Mouse (Mus musculus) thymus, postnatal 14 days (tissue): Measurements from ENCODE around the gene Prkar2a.
A peak's percentile ranks its signal among the peaks of the same experiment; 100 is the strongest.

Experiments used
- DNase-seq: peaks from one replicate; pipeline ENCODE4 v3.0.0; 2021

Gene Prkar2a

GRCm38 (mm10) chr9:108753326-108753725, 64.2 kb downstream of the Prkar2a start:
- DNase-seq, result peak; percentile 36

DNA sequence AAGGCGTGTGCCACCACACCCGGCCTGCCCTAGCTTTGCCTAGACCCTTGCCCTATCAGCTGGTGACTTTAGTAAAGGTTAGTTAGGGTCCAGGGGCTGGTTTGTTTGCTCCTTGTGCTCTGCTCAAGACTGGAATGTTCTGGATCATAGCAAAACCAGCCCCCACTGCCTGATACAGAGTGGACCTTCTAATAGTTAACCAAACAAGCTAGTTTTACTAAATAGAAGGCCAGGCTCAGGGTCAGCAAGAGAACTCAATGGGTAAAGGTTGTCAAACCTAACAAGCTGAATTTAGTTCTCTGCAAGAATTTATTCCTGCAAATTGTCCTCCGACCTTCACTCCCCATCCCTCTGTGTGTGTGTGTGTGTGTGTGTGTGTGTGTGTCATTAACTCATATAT, 64.9 kb downstream of the Prkar2a start:
- no peak for DNase-seq

- DNase-seq, result no peak
Observed at GRCm38 (mm10) chr9:108754423-108754822, 65.3 kb downstream of the Prkar2a start.

DNA sequence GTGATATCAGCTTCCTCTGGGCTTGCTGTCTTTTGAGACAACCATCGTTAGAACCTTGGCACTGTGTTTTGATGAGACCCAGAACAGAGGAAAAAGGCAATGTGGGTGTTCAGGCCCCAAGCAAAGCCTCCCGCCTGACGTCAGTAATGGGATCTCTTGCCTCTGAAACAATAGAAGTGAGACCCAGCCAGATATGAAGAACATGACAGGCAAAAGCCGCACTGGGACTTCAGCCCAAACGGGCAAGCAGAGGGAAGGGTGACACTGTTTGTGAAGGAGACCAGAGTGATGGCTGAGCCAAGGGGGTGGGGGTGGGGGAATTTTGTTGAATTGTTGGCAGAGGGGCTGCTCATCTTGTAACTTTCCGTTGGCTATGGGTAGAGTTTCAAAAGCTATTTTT, 68.3 kb downstream of the Prkar2a start:
- DNase-seq, result no peak

DNA sequence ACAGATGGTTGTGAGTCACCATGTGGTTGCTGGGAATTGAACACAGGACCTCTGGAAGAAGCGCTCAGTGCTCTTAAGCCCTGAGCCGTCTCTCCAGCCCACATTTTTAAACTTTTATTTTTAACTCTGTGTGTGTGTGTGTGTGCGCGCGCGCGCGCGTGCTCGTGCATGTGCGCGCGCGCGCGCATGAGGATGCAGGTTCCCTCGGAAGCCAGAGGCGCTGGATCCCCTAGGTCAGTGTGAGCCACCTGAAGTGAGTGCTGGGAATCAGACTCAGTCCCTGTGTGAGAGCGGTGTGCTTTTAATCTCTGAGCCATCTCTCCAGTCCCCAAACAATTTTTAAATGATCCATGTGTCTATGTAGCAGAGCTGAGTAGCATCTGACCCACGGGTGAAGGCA, 70.0 kb downstream of the Prkar2a start:
- DNase-seq, result no peak

- peak; percentile 71 for DNase-seq
Observed at GRCm38 (mm10) chr9:108759805-108760204, 70.7 kb downstream of the Prkar2a start.

GRCm38 (mm10) chr9:108761561-108761960, 72.4 kb downstream of the Prkar2a start:
- DNase-seq, result no peak

DNA sequence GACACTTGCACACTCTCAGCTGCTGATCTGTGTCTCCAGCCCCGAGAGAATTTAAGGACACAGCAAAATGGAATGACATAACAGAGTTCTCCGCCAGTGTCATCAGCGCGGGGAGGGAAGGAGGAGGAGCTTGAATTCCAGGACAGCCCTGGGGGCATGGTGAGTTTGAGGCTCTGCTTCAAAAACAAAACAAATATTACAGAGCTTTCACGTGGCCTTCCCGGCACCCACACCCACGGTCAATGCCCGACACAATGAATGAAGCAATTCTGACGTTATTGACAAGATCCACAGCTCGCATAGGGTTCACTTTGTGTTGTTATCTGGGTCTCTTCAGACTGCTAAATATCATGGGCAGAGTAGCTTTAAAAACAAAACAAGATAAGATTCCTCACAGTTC, 75.9 kb downstream of the Prkar2a start:
- DNase-seq, result no peak

GRCm38 (mm10) chr9:108776614-108777013, 87.5 kb downstream of the Prkar2a start:
- DNase-seq, result no peak

DNA sequence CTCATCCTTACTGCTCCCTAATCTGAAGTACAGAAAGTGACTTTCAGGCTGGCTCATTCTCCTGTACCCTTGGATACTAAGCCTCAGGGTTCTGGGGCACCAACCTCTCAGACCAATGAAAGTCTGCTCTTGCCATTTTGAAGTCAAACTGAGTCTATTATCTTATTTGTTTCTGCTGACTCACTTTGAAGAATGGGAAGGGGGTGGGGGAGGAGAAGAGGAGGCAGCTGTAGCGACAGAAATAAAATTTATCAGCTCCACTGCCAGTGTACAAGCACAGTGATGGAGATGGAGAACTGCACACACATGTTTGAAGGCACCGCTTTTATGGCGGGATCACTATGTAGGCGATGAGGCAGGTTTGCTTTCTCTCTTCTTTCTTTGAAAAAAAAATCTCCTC, 88.2 kb downstream of the Prkar2a start:
- DNase-seq, result no peak

GRCm38 (mm10) chr9:108780959-108781358, 91.8 kb downstream of the Prkar2a start:
- no peak for DNase-seq

GRCm38 (mm10) chr9:108781891-108782290, 92.8 kb downstream of the Prkar2a start:
- DNase-seq, result no peak

DNA sequence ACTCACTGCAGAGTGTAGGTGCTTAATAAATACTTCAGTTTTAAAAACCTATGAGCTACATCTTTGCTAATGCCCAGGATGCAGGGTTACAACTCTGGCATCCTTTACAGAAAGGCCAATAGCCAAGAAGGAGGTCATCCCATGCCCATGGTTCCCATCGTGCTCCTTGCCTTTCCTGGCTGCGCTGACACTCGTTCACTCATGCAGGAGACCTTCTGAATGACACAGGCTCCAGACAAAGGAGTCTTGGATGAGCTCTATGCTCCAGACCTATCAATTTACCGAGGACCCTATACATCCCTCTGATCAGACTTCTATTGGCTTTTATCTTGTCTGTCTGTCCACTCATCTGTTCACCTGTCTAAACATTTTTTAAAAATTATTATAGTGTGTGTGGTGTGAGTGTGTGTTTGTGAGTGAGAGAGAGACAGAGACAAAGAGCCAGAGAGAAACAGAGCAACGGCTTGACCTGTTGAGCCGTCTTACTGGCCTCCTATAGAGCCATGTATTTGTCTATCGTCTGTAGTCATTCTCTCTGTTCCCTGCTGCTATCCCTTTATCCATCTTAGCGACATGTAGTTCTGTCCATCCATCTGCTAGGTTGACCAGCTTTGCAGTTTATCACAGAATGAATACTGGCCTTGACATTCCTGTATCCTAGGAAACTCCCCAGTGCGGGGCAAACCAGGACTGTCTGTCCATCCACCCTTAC, 93.9 kb downstream of the Prkar2a start:
- no peak for DNase-seq

DNA sequence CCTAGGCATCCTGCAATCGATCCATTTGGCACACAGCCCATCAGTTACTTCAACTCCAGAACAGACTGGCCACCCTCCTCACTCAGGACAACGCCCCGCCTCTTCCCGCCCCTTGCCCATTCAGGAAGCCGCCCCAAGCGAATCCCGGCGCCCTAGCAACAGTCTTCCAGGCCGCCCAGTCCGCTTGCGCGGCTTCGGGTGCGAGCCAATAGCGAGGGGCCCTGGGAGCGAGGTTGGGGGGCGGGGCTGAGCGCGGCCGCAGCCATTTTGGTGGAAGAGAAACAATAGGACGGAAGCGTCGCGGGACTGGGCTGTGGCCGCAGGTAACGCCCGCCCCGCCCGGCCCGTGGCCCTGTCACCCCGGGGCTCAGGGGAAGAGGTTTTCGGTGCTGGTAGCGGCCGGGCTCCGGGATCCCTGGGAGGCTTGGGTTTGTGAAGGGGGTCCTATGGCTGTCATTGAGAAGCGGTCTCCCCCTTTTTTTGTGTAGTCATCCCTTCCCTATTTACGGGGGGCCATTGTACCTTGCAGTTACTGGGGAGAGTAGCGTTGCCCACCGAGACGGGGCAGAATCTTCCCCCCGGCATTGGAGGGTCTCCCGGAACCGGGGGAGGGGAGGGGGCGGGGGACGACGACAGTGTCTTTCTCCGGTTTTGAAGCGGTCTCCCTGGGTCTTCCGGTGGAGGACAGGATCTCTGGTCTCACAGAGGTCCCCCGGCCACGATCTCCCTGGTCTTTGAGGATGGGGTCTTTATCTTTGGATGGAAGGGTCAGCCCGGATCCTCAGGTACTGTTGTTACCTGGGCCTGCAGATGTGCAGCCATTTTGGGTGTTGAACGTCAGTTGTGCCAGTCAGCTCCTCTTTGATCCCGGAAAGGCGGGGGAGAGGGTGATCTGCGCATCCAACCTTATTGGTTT, 94.7 kb downstream of the Prkar2a start, which contains the start of gene Ip6k2:
TSS of gene Ip6k2 (plus strand) at position 249 of the 916 bp plus-strand sequence.
- DNase-seq, result peak; percentile 98

- no peak for DNase-seq
Observed at GRCm38 (mm10) chr9:108785416-108785815, 96.3 kb downstream of the Prkar2a start.

DNA sequence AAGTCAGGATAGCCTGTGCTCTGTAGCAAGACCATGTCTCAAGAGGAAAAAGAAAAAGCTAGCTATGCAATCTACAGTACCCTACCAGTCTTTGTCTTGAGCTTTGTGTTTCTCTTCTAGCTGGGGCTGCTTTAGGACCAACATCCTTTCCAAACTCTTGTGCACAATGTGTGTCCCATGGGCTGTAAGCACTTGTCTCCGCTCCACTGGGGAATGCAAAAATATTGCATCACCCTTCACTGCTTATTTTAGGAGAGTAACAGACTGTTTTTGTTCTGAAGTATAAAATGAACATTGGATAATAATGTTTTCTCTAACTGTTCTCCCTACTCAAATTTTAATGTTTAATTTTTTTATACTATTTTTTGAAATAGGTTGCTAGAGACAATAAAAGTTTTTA, 97.4 kb downstream of the Prkar2a start:
- no peak for DNase-seq

DNA sequence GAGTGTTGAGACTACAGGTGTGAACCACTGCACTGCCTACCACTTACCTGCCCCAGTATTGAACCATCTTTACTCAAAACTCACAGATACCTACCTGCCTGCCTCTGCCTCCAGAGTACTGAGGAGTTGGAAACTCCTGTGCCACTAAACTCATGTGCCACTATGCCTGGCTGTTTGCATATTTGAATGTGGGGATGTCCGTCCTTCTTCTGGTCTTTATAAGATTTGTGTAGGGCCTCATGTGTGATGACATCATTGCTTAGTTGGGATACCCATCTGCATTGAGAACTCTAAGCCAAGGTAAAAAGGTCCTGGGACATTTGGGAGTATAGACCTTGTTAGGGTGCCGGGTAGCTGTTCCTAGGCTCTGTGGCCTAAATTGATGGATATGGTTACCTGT, 98.0 kb downstream of the Prkar2a start:
- no peak for DNase-seq

GRCm38 (mm10) chr9:108788713-108789112, 99.6 kb downstream of the Prkar2a start:
- DNase-seq, result no peak

DNA sequence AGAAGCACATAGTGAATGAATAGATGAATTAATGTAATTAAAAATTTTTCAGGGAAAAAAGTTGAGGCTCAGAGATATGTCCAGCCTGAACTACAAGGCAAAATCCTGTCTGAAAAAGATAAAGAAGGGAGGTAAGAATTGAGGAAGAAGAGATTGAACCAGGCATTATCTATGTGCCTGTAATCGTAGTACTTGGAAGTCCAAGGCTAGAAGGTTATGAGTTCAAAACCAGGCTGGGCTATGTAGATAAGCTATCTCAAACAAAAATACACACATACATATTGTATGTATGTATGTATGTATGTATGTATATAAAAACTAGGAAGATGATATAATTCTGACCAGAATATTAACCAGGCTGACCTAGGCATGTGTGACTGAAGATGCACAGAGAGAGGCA, 103.2 kb downstream of the Prkar2a start:
- no peak for DNase-seq

DNA sequence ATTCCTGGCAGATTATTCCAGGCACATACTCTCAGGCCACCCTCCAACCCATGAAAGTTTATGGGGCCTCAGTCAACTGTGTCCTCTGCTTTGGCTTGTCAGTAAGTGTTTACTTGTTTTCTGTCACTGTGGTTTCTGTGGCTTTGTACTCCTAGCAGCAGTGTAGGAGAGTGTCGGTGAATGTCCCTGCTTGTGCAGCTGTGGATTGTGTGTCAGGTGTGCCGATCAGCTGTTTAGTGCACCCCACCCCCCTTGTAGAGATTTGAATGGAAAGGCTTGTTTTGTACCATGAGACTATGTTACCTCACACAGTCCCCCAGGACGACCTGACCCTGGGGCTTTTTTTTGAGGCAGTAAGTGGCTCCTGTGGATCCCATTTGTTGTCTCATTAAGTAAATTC, 103.6 kb downstream of the Prkar2a start:
- DNase-seq, result peak; percentile 77

- DNase-seq, result no peak
Observed at GRCm38 (mm10) chr9:108795281-108795680, 106.2 kb downstream of the Prkar2a start.

DNA sequence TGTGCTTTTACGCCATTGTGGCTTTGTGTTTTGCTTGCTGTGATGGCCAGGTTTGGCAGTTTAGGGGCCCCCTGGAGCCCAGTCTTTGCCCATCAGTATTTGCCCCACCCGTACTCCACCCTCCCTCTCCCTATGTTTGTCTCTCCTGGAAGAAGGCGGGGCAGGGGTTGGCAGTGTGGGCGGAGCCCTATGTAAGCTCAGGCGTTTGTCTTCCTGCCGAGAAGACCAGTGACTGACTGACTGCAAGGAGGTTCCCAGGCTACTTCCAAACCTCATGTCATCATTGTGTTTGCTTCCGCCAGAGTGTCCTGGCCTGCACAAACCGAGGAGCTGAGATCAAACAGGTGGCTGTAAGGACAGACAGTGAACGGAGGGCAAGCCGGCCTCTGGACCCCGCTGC, 106.6 kb downstream of the Prkar2a start:
- DNase-seq, result peak; percentile 51

GRCm38 (mm10) chr9:108796351-108796981, 107.4 kb downstream of the Prkar2a start:
- DNase-seq, result no peak

GRCm38 (mm10) chr9:108797477-108797876, 108.4 kb downstream of the Prkar2a start:
- DNase-seq, result no peak
